Mouse (Mus musculus): ENCODE data around the gene Rtkn2.

- no peak for TF ChIP-seq CTCF (conservative IDR thresholded peaks at IDR 0.05; ENCODE audit: insufficient read depth, insufficient read length, low read depth, low read length)
- TF ChIP-seq POLR2A (IDR thresholded peaks at IDR 0.05; ENCODE audit: low read depth, low read length), result no peak
These were observed 14.0 kb upstream of the Rtkn2 start for GRCm38 (mm10) chr10:67965251-67965986.

All from kidney, adult 2 months (tissue).